Mouse (Mus musculus) spleen, adult 2 months (tissue): Measurements from ENCODE around the gene Pgm3. TPM values are rescaled to one million over a fixed set of nuclear protein-coding genes. Genes with fewer than 3 reads are reported as not detected.

ENCODE experiments used
- DNase-seq, 2 experiments: peaks; one replicate each; pipeline versions ENCODE4 v3.0.0 to v3.0.0-alpha.2; 2012 to 2021; ENCODE audit warnings: low spot score in 2 of 2, low read depth in 1 of 2
- H3K27ac ChIP-seq: fragments of 200-500 bp; 2 replicates; pipeline ENCODE4 v1.5.1; 2012; ENCODE audit warnings: low read length, inconsistent platforms; ENCODE audit not compliant: insufficient read depth
- H3K27me3 ChIP-seq: fragments of 200-500 bp; 2 replicates; pipeline ENCODE4 v1.6.1; 2012; ENCODE audit warnings: mild to moderate bottlenecking, moderate library complexity, low read length, inconsistent platforms; ENCODE audit not compliant: control insufficient read depth, insufficient read depth
- H3K36me3 ChIP-seq: fragments of 200-500 bp; 2 replicates; pipeline ENCODE4 v1.6.1; 2012; ENCODE audit warnings: mild to moderate bottlenecking, low read length, inconsistent platforms; ENCODE audit not compliant: control insufficient read depth, insufficient read depth
- H3K4me1 ChIP-seq: fragments of 200-500 bp; 2 replicates; pipeline ENCODE4 v1.6.1; 2011; ENCODE audit warnings: inconsistent platforms; ENCODE audit not compliant: control insufficient read depth, insufficient read depth, insufficient read length
- H3K4me3 ChIP-seq: fragments of 200-500 bp; 2 replicates; pipeline ENCODE4 v1.5.1; 2011; ENCODE audit warnings: mild to moderate bottlenecking, inconsistent platforms; ENCODE audit not compliant: insufficient read depth, insufficient read length; ENCODE audit errors: extremely low read depth
- CTCF ChIP-seq: fragments of 200-500 bp; IDR thresholded peaks from 2 replicates; pipeline ENCODE4 v1.5.1; 2011; ENCODE audit warnings: mild to moderate bottlenecking, inconsistent platforms; ENCODE audit not compliant: insufficient read depth, insufficient read length, insufficient replicate concordance; ENCODE audit errors: extremely low read depth
- POLR2A ChIP-seq: fragments of 200-500 bp; IDR thresholded peaks from 2 replicates; pipeline ENCODE4 v1.6.1; 2011; ENCODE audit warnings: low read depth, low read length, inconsistent platforms
- WGBS: fragments of 180-500 bp; shearing (Covaris S2); methylation state at CpG from one replicate; pipeline ENCODE4 v1.1.7; 2018; 5-methylcytosine and 5-hydroxymethylcytosine counted together
- polyA plus RNA-seq: library from polyadenylated mRNA; depleted of rRNA; stranded (reverse); fragments of >200 nt; gene quantifications from 2 replicates; pipeline ENCODE4 v1.2.3, GENCODE M21; 2012

Gene Pgm3
- polyA plus RNA-seq, 1 experiment, result 2.2 TPM

DNA sequence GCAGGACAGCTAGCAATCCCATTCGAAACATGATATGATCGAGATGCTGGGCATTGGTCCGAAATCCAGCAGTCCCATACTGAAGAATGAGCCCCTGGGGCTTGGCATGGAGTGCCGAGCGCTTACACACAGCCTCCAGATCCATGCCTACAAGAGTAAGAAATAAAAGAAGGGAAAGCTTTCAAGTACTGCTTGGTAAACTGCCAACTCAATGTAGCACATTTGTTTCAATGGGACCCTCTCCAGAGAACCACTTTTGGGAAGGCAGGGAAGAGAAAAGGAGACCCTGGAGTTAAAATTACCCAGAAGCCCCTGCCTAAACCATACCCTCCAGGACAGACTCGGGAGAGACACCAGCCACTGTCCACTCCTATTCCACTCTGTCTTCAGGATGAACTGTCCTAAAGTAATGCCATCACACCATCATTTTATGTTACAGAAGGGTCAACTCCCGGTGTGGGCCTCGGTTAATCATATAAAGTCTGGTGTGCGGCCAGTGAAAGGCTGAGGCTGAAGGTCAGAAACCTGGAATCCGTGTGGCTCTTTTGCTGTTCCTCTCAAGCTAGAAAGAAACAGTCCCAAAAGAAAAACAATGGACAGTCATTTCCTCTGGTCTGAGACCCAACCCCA is 1.3 kb downstream of the Pgm3 start:
- no peak for TF ChIP-seq CTCF
- TF ChIP-seq POLR2A, result no peak
- WGBS, result 91% methylated on average over 10 of the region's 10 CpGs
- no peak overlapping the region for H3K4me3 ChIP-seq
- no peak overlapping the region for H3K27ac ChIP-seq
- H3K27me3 ChIP-seq, result no peaks in the 10 kb centered on the region
- no peak for DNase-seq
- no peaks in the 10 kb centered on the region for H3K4me1 ChIP-seq
- H3K36me3 ChIP-seq, result peaks cover 8% of the 10 kb centered on the region

- no peak overlapping the region for H3K4me3 ChIP-seq
- WGBS, result 83% methylated on average over 3 of the region's 3 CpGs
- no peaks in the 10 kb centered on the region for H3K27me3 ChIP-seq
- no peak overlapping the region for H3K27ac ChIP-seq
- TF ChIP-seq CTCF (no peak), POLR2A (no peak)
- no peaks in the 10 kb centered on the region for H3K4me1 ChIP-seq
- peaks cover 13% of the 10 kb centered on the region for H3K36me3 ChIP-seq
- no peak for DNase-seq
Observed at GRCm38 (mm10) chr9:86569314-86569910, 2.2 kb downstream of the Pgm3 start.

GRCm38 (mm10) chr9:86560543-86560942 is 11.1 kb downstream of the Pgm3 start:
- Histone ChIP-seq H3K27ac (no peak overlapping the region), H3K4me3 (no peak overlapping the region), H3K27me3 (no peaks in the 10 kb centered on the region), H3K4me1 (no peaks in the 10 kb centered on the region), H3K36me3 (peaks cover 32% of the 10 kb centered on the region)
- no peak for TF ChIP-seq POLR2A
- TF ChIP-seq CTCF, result no peak
- 72% methylated on average over 3 of the region's 3 CpGs for WGBS
- no peak for DNase-seq

DNA sequence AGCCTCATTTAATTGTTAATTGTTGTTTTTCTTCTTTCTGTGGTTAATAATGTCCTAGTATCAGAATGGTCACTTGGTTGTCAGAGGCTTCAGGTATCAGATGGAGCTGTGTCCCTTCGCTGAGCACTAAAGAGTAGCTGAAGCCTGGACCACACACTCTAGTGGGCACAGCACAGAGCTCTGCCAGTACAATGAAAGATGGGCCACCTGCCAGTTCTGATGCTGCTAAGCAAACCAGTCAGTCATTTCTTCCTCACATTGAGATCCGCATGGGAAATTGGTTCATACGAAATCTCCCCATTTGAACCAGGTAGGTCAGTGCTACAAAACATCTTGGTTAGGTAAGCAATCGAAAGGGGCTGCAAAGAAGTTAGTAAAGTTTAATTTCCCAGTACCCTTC is 17.0 kb downstream of the Pgm3 start:
- no peak for TF ChIP-seq CTCF
- no peak for TF ChIP-seq POLR2A
- no peaks in the 10 kb centered on the region for H3K27me3 ChIP-seq
- DNase-seq, result no peak
- no peak overlapping the region for H3K4me3 ChIP-seq
- H3K27ac ChIP-seq, result no peak overlapping the region
- H3K4me1 ChIP-seq, result no peaks in the 10 kb centered on the region
- H3K36me3 ChIP-seq, result peaks cover 25% of the 10 kb centered on the region
- WGBS, result 93% methylated on average over 4 of the region's 4 CpGs

GRCm38 (mm10) chr9:86553886-86554285 is 17.8 kb downstream of the Pgm3 start:
- no peak overlapping the region for H3K27ac ChIP-seq
- H3K4me3 ChIP-seq, result no peak overlapping the region
- no peaks in the 10 kb centered on the region for H3K27me3 ChIP-seq
- peaks cover 23% of the 10 kb centered on the region for H3K36me3 ChIP-seq
- no peak for TF ChIP-seq POLR2A
- TF ChIP-seq CTCF, result no peak
- WGBS, result 96% methylated on average over 9 of the region's 9 CpGs
- no peaks in the 10 kb centered on the region for H3K4me1 ChIP-seq
- no peak for DNase-seq

GRCm38 (mm10) chr9:86550717-86551116 is 20.9 kb downstream of the Pgm3 start:
- H3K27me3 ChIP-seq, result no peaks in the 10 kb centered on the region
- H3K27ac ChIP-seq, result no peak overlapping the region
- TF ChIP-seq POLR2A (no peak), CTCF (no peak)
- H3K4me3 ChIP-seq, result no peak overlapping the region
- no peaks in the 10 kb centered on the region for H3K4me1 ChIP-seq
- H3K36me3 ChIP-seq, result peaks cover 19% of the 10 kb centered on the region
- 96% methylated on average over 3 of the region's 3 CpGs for WGBS
- no peak for DNase-seq

DNA sequence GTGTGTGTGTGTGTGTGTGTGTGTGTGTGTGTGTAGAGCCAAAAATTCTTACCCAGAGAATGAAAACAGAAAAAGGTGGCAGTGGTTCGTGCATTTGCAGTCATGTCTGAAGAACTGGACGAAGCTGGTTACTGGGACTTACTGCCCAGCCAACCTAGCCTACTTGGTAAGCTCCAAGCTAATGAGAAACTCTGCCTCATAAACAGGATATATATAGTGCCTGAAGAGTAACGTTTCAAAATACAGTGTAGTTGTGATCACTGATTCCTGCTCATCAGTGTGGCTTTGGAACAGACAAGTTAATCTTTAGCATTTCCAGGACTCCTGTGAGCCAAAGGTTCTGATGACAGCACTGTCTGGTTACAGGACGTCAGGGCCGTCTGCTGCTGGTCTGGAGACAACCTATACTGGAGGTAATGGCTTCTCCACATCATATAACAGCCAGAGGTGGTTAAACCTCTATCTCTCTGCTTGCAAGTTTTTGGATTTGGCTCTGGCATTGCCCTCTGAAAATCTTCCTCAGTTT is 21.9 kb downstream of the Pgm3 start:
- no peak overlapping the region for H3K27ac ChIP-seq
- no peak overlapping the region for H3K4me3 ChIP-seq
- no peaks in the 10 kb centered on the region for H3K27me3 ChIP-seq
- TF ChIP-seq POLR2A, result no peak
- TF ChIP-seq CTCF, result no peak
- WGBS, result 94% methylated on average over 5 of the region's 5 CpGs
- DNase-seq, result no peak
- peaks cover 19% of the 10 kb centered on the region for H3K36me3 ChIP-seq
- H3K4me1 ChIP-seq, result no peaks in the 10 kb centered on the region
